Mouse (Mus musculus) cerebellum, postnatal 10 days (tissue): ENCODE data around the gene Fam92b.

Experiments
- DNase-seq, 2 experiments: peaks; one replicate each; pipeline ENCODE4 v3.0.0; 2021; ENCODE audit warnings: mixed read lengths in 2 of 2

The Fam92b gene

DNA sequence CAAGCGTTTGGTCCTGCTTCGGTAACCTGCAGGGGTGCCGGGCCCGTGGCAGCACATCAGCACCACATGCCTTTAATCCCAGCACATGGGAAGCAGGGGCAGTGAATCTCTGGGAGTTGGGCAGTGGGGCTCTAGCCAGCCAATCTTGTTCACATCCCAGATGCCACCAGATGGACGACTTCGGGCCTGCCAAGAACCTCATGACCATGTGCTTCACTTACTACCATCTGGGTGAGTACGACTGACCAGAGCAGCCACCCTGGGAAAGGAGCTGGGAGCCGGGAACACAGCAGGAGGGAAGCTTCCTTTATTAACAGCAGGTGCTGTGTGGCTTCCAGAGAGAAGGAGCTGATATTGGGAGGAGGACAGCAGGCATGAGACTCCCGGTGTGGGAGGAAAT is 26.1 kb downstream of the Fam92b start:
- peak; percentile 84 to 88 for DNase-seq

DNA sequence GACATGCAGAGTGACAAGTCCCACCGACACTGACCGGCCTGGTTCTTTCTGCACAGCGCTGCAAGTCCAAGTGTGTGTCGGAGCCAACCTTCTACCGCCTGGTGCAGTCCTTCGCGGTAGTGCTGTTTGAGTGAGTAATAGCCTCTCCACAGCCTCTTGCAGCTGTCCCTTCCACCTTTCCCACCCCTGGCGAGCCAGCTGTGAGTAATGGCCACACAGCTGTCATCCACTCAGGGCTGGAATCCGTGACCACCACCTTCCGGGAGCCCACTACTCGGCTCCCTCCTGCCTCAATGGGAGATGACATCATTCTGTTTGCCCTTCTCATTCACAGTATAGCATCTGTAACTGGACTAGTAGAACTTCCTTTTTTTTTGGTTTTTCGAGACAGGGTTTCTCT is 27.2 kb downstream of the Fam92b start:
- DNase-seq, result no peak

DNA sequence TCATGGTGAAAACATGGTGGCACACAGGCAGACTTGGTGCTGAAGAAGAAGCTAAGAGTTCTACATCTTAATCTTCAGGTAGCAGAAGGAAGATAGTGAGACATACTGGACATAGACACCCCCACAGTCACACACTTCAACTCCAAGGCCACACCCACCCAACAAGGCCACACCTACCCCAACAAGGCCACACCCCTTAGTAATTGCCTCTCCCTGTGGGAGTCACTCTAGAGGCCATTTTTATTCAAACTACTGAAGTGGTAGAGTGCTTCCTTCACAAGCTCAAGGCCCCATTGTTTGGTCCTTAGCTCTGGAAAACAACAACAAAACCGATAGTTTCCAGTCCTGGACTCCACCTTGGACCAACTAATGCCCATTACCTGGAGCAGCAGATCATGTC is 31.2 kb downstream of the Fam92b start:
- DNase-seq, result no peak

- DNase-seq, result peak; percentile 69 to 73
Measured at GRCm38 (mm10) chr8:120144652-120145301, 32.5 kb downstream of the Fam92b start.

- DNase-seq, result peak; percentile 84 to 86
Measured at GRCm38 (mm10) chr8:120143911-120144651, 33.2 kb downstream of the Fam92b start.

DNA sequence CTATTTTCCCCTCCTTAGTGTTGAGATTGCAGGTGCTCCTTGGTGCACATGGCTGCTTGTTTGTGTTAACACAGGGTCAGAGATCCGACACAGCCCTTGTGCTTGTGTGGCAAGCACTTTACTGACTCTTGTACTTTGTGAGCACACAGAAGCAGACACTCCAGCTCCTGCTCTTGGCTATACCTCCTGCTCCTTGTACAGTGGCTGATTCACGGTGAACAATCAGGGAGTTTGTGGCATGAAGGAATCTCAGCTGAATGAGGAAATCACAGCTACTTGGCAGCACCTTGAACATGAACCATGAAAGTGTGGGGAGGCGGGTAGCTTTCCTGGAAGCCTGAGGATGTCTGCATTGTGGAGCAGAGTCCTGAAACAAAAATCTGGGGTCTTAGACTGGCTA is 36.5 kb downstream of the Fam92b start:
- no peak for DNase-seq

GRCm38 (mm10) chr8:120138958-120139357 is 38.3 kb downstream of the Fam92b start:
- DNase-seq, result no peak

DNA sequence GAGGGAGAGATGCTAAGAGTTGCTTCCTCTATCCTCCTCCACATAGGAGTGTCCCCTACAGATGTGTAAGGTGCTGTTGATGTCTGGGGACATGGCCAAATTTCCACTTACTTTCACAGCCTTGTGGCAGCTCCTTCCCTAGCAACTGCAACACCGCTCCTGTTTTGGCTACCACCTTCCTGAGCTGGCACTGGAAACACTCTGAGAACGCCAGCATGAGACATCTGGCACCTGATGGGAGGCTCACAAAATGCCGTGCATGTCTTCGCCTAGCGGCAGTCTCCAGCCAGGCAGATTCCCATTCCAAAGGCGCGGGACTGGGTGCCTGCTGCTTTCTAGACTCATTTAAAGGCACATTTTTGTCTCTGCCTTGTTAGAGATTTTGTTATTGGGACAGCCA is 40.6 kb downstream of the Fam92b start:
- peak; percentile 75 to 81 for DNase-seq

- DNase-seq, result no peak
Measured at GRCm38 (mm10) chr8:120135687-120136086, 41.6 kb downstream of the Fam92b start.

GRCm38 (mm10) chr8:120133169-120133568 is 44.1 kb downstream of the Fam92b start:
- DNase-seq, result peak; percentile 63 to 70

DNA sequence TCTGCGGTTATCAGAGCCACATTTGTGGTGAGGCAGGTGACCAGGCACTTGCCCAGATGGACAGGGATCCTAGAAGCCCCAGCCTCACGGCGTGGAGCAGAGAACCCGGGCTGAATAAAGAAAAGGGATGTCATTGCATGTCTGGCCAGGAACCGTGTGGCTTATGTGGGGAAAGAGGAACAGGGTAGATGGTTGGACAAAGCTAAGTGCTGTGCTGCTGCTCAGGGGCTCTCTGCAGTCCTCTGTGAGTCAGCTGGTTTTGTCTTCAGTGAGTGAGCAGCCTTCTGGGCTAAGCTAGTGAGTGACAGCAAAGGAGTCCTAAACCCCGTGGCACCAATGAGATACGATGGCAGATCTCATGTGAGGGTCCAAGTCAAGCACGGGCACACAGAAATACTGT is 46.1 kb downstream of the Fam92b start:
- no peak for DNase-seq

DNA sequence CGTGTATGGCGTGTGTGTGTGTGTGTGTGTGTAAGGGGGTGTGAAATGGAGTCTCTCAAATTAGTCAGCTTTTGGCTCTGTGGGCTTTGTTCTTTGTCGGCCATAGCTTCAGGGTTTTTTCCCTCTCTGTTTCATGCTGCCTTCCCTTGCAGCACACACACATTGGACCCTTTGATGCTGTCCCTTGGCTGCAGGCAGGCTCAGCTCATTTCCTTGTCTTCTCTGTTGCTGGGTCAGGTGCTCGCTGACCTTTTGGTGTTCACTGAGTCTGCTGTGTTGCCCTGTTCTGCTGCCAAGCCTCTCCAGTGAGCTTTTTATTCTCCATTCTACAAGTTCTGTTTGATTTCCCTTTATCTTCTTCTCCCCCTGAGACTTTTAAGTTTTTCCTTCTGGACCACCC is 47.7 kb downstream of the Fam92b start:
- DNase-seq, result no peak

DNA sequence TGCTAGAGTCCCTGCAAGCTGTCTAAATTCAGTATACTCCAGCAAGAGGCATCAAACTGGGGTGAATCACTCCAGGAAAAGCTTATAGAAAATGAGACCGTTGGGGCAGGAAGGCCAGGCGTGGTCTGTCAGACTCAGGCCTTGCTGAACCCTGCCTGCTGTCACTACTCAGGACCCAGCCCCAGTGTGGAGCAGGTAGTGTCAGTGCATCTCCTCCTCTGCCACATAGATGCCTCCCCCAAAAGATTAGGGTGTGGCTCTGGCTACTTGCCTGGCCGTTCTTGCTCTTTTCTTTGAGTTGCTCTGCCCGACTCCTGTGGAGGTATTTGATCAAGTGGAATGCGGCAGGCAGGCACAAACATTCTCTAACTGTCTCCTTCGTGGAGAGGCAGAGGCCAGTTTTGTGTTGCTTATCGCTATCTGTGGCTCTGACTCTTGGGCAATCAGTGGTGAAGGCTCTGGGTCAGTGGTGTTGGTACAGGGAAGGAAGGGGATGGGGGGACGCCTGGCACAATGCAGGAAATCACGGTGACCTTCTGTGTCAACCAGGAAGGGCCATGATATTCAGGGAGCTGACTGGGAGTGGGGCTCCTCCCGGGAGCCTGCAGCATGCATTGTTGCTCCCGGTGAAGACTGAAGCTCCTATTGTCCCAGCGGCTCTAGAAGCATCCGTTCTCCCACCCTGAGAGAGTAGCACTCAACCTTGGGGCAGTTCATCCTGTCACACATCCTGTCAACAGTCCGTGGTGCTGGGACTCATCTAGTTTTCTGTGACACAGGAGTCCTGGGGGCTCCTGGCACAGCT is 50.7 kb downstream of the Fam92b start:
- no peak for DNase-seq

GRCm38 (mm10) chr8:120124836-120125389 is 52.4 kb downstream of the Fam92b start:
- DNase-seq, result peak in 1 of 2 experiments; percentile 34

DNA sequence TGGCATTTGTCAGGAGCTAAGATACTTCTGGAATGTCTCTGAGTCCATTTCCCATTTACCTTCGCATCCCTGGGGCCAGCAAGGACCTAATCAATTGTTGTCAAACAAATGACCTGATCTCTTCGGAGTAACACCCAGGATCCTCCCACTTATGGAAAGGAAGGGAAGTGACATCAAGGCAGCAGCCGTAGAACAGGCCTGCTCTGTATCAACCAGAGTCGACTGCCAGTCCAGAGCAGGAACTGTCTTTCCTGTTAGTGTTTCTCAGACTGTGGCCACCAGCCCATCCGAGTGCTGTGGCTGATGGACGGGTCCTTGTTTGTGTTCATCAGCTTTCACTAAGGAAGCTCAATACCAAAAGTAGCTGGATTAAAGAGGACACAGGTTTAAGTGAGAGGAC is 53.0 kb downstream of the Fam92b start:
- no peak for DNase-seq

- no peak for DNase-seq
Measured at GRCm38 (mm10) chr8:120120951-120121350, 56.3 kb downstream of the Fam92b start.

- DNase-seq, result no peak
Measured at GRCm38 (mm10) chr8:120119931-120120330, 57.3 kb downstream of the Fam92b start.

DNA sequence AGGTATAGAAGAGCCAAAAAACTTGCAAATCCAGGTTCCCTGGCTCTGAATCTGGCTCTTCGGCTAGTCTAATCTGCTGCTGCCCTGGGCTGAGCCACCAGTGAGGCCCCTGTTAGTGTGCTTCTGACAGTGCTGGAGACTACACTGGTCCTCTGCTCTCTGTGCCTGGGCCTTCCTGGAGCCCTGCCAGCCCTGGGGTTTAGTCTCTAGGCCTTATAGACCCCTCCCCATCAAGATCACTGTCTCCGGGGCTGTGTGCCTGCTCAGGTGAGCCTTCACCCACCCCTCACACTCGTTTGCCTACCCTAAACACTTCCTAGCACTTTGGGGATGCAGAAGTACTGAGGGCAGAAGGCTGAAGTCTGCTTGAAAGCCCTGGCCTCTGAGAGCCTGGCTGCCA is 57.8 kb downstream of the Fam92b start:
- peak in 1 of 2 experiments; percentile 26 for DNase-seq

DNA sequence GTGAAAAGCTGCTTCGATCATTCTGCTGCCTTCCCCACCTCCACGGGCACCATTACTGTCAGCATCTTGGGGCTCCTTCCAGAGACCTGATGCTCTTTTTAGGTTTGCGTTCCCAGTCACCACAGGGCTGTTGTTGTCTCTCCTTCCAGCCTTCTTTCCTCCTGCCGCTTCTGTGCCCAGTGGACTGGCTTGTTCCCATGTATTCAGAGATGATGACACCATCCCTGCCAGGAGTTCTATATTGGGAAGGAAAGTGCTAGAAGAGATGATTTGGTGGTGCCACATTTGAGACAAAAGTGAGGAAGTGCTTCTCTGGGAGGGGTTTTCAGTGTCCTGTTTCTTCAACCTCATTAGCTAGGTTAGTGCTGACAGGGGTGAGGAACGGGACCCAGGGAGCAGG is 58.4 kb downstream of the Fam92b start:
- no peak for DNase-seq

DNA sequence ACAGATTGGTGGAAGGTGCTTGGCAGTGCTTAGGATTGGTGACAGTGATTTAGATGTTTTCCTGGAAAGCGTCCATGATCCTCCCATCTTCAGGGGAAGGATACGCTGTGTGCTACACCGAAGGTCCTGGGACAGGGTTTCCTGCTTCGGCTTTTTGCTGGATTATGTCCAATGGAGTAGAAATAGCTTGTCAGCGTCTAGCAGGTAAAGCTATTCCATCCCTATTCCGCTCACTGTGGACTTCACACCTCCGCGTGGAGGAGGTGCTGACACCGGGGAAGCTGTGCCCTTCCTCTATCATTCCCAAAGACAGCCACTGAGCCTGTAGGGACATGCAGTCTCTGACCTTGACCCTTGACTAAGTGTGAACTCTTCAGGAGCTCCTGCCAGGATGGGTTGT is 59.1 kb downstream of the Fam92b start:
- no peak for DNase-seq

DNA sequence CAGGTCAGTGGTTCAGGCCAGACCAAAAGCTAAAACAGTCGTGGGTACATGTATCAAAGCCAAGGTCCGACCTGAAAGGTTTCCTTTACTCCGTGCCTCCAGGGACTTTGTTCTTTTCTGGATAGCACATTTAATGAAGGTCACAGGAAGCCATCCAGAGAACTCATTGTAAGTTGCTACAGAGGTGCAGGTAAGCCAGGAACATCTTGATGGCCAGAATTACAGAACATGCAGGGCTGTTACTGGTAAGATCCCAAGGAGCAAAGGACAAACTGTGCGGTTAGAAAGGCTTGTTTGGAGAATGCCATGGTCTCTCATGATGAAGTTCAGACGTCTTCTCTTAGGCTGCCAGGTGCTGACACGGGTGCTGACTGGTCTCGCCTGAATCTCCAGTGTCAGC is 60.7 kb downstream of the Fam92b start:
- DNase-seq, result no peak
